Mouse (Mus musculus) lung, adult 2 months (tissue): ENCODE measurements around the gene Tusc2.
A peak's percentile ranks its signal among the peaks of the same experiment; 100 is the strongest.

Experiments
- CTCF ChIP-seq: fragments of 200-500 bp; IDR thresholded peaks from 2 replicates; pipeline ENCODE4 v1.5.1; 2011; ENCODE audit warnings: mild to moderate bottlenecking, low read length, control low read depth; ENCODE audit not compliant: insufficient read depth
- POLR2A ChIP-seq: fragments of 200-500 bp; IDR thresholded peaks from 2 replicates; pipeline ENCODE4 v1.6.1; 2011; ENCODE audit warnings: low read depth, mild to moderate bottlenecking, control low read depth, low read length, borderline replicate concordance; ENCODE audit errors: extremely low read depth

DNA sequence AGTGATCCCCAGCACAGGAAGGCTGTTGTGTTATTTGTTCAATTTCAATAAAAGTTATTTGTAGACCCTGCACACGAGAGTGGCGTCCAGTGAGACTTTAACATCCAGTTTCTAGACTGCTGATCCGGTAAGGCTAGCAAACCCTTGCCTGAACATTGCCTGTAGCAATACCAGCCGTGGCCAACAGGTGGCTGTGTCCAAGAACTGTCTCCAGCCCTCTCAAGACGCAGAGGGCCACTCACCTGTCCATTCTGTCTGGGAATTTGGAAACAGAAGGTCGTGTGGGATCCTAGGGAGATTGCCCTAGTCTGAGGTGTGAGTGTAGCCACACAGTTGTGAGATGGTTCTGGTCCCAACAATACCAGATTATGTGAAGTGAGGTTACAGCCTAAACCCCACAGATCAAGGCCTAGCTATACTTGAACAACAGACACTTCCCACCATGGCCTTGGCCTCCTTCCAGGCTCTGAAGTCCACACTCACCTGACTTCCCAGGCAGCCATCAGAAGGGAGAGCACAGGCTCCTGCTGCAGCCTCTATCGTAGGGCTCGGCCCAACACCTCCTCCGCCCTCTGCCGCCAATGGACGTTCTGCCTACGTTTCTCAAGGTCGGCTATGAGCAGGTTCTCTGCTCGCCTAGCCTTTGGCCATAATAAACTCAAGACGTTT lies 3.1 kb downstream of the Tusc2 start:
- TF ChIP-seq POLR2A (peak; percentile 59), CTCF (peak; percentile 97)
